Mouse (Mus musculus) C2C12 (cell line): ENCODE data around the gene Aff1.

ENCODE experiments used
- CEBPB ChIP-seq: IDR thresholded peaks from one replicate; pipeline ENCODE4 v1.6.1; 2011; ENCODE audit warnings: low read depth, mild to moderate bottlenecking, control low read depth, moderate library complexity
- CTCF ChIP-seq: IDR thresholded peaks from one replicate; pipeline ENCODE4 v1.5.1; 2011; ENCODE audit not compliant: control insufficient read depth, insufficient read depth, insufficient read length
- FOSL1 ChIP-seq: IDR thresholded peaks from one replicate; pipeline ENCODE4 v1.8.0; 2011; ENCODE audit warnings: mild to moderate bottlenecking, low read length; ENCODE audit not compliant: poor library complexity, insufficient read depth, severe bottlenecking
- USF1 ChIP-seq: IDR thresholded peaks from one replicate; pipeline ENCODE4 v1.6.1; 2011; ENCODE audit warnings: low read depth, mild to moderate bottlenecking, control low read depth, moderate library complexity

DNA sequence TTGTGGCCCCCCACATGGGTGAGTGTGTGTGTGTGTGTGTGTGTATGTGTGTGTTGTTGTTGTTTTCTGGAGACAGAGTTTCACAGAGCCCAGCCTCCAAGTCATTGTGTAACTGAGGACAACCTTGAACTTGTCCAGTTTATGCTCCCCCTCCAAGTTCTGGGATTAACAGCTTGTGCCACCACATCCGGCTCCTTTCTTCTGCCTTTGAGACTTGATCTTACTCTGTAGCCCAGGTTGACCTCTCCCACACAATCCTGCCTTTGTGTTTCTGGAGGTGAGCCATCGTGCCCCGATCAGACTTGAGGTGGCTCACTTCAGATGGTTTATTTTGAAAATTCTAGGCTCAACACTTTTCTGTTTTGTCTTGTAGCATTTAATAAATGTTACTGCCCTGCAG, 10.3 kb upstream of the Aff1 start:
- TF ChIP-seq CTCF = no peak
- TF ChIP-seq CEBPB = no peak
- TF ChIP-seq USF1 = no peak
- TF ChIP-seq FOSL1 = no peak
